In the genomic region with DNA sequence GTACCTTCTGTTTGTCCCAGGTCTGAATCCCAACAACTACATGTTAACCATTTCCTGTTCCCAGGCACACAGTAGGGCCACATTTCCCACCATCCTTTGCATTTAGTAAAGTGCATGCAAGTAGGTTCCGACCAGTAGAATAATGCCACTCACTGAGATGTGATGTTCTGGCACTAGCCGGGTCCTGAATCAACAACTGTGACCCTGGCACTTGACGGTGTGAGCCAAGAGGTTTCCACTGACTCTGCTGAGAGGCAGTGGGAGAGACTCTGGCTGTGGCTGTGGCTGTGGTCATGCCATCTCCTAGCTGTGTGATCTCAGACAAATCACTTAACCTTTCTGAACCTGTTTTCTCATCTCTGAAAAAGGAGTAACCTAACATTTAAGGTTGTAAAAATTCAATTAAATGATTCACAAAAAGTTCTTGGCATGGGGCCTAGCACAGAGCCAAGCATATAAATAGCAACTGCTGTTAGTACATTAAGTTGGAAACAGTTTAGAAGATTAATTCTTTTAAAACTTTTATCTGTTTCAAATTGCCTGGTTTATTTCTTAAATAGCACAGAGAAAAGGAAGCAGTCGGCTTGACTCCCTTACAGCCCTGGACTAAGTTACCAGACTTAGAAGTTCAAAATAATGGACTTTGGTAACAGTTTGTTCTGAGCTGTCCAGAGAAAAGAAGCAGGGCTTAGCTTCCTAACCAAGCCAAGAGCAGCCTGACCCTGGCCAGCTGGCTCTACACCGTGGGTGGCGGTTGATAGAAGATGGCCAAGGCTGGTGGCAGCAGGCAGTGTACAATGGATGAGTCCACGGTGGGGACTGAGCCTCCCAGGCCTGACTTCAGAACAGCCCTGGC, we compare ENCODE assay signal across 9 mouse cellular contexts. TPM values are rescaled to one million over a fixed set of nuclear protein-coding genes. Genes with fewer than 3 reads are reported as not detected.
DNase-seq lines count a peak whose midpoint lies in the region; ATAC-seq and TF ChIP-seq lines count a peak whose summit lies in the region.
"Had no signal": no experiment of that assay in that cellular context is flagged by ENCODE, and none has a peak within 500 bp of the region (broad histone marks: within the 10 kb centered on the region; RNA-seq: fewer than 3 reads in every experiment).

No protein-coding gene starts in this region.

- 42% methylated on average over 7 of the region's 7 CpGs for WGBS in heart, adult 2 months
- WGBS in heart, embryonic 12.5 days, result 73% methylated on average over 7 of the region's 7 CpGs
- WGBS in midbrain, postnatal 0 days, result 75% methylated on average over 7 of the region's 7 CpGs
- WGBS in midbrain, embryonic 13.5 days, result 87% methylated on average over 7 of the region's 7 CpGs
- WGBS in embryonic facial prominence, embryonic 10.5 days, result 87% methylated on average over 7 of the region's 7 CpGs
- WGBS in stomach, postnatal 0 days, result 50% methylated on average over 7 of the region's 7 CpGs

- no peak overlapping the region for H3K9ac ChIP-seq in heart, adult 2 months (ENCODE audit: low read depth, low read length)
- no peak overlapping the region for H3K9ac ChIP-seq in heart, embryonic 12.5 days
- no peak overlapping the region for H3K9ac ChIP-seq in midbrain, postnatal 0 days (replicated peaks; ENCODE audit: low read length, poor library complexity, severe bottlenecking)
- no peak overlapping the region for H3K9ac ChIP-seq in midbrain, embryonic 13.5 days (replicated peaks)
- no peak overlapping the region for H3K9ac ChIP-seq in stomach, postnatal 0 days (ENCODE audit: low read length)
- H3K9ac ChIP-seq: neural tube, embryonic 15.5 days had no signal

- peak in 1 of 2 experiments; percentile 68 for DNase-seq in heart, adult 2 months
- DNase-seq in midbrain, postnatal 0 days (ENCODE audit: low spot score), result peak; percentile 70
- no peak for DNase-seq in embryonic facial prominence, embryonic 10.5 days (ENCODE audit: low spot score)
- DNase-seq in stomach, postnatal 0 days (ENCODE audit: low spot score), result no peak
- DNase-seq in urinary bladder, adult 18-20 months (ENCODE audit: low spot score in 2 of 2), result no peak
- DNase-seq in thymus, postnatal 4 days, result no peak

- intact Hi-C loops in heart, adult 2 months (cut with DNase I), result no loop called here

- TF ChIP-seq POLR2A in heart, adult 2 months (IDR thresholded peaks at IDR 0.05; ENCODE audit: insufficient read depth, low read depth, low read length), result no peak

- peaks cover 24% of the 10 kb centered on the region for H3K4me1 ChIP-seq in heart, adult 2 months (ENCODE audit: control insufficient read depth, insufficient read depth, low read length)
- peaks cover 27% of the 10 kb centered on the region for H3K4me1 ChIP-seq in heart, embryonic 12.5 days (replicated peaks)
- no peaks in the 10 kb centered on the region for H3K4me1 ChIP-seq in midbrain, postnatal 0 days (ENCODE audit: insufficient read depth, low read length)
- 0 out of 2 replicates have a peak, but pooled peaks cover 3% of the 10 kb centered on the region for H3K4me1 ChIP-seq in midbrain, embryonic 13.5 days (replicated peaks)
- peaks cover 33% of the 10 kb centered on the region for H3K4me1 ChIP-seq in embryonic facial prominence, embryonic 10.5 days
- peaks cover 4% of the 10 kb centered on the region; the same call in 1 of the 2 replicates for H3K4me1 ChIP-seq in stomach, postnatal 0 days (replicated peaks; ENCODE audit: control insufficient read depth, insufficient read depth)

- ATAC-seq in heart, embryonic 12.5 days (ENCODE audit: insufficient number of reproducible peaks, low FRiP score), result no peak
- no peak for ATAC-seq in midbrain, postnatal 0 days (ENCODE audit: low FRiP score)
- no peak for ATAC-seq in midbrain, embryonic 13.5 days
- peak; percentile 22; the same call in 1 of the 2 replicates for ATAC-seq in stomach, postnatal 0 days (ENCODE audit: low FRiP score, low TSS enrichment)

- peak; percentile 45; the same call in 1 of the 2 replicates for TF ChIP-seq EP300 in heart, adult 2 months (IDR thresholded peaks at IDR 0.05; ENCODE audit: insufficient read depth, low read depth, low read length)
- TF ChIP-seq EP300 in stomach, postnatal 0 days (optimal IDR thresholded peaks at IDR 0.05), result no peak

- H3K27ac ChIP-seq in heart, adult 2 months, result peak overlapping the region; percentile 51
- no peak overlapping the region for H3K27ac ChIP-seq in heart, embryonic 12.5 days (ENCODE audit: poor library complexity, severe bottlenecking)
- H3K27ac ChIP-seq in midbrain, postnatal 0 days (ENCODE audit: low read depth, low read length), result no peak overlapping the region
- H3K27ac ChIP-seq in midbrain, embryonic 13.5 days, result no peak overlapping the region
- peak overlapping the region; percentile 73; the same call in 1 of the 2 replicates for H3K27ac ChIP-seq in embryonic facial prominence, embryonic 10.5 days (replicated peaks)
- peak overlapping the region; percentile 50; the same call in 1 of the 2 replicates for H3K27ac ChIP-seq in stomach, postnatal 0 days (replicated peaks)
- H3K27ac ChIP-seq: neural tube, embryonic 15.5 days had no signal

- H3K36me3 ChIP-seq in heart, adult 2 months (ENCODE audit: control insufficient read depth, insufficient read depth, low read length), result no peaks in the 10 kb centered on the region
- H3K36me3 ChIP-seq in heart, embryonic 12.5 days, result no peaks in the 10 kb centered on the region
- no peaks in the 10 kb centered on the region for H3K36me3 ChIP-seq in midbrain, postnatal 0 days (ENCODE audit: insufficient read depth, low read length)
- H3K36me3 ChIP-seq in midbrain, embryonic 13.5 days, result no peaks in the 10 kb centered on the region
- no peaks in the 10 kb centered on the region for H3K36me3 ChIP-seq in embryonic facial prominence, embryonic 10.5 days (replicated peaks)
- H3K36me3 ChIP-seq in stomach, postnatal 0 days (ENCODE audit: control insufficient read depth, insufficient read depth, low read length), result no peaks in the 10 kb centered on the region
- H3K36me3 ChIP-seq: neural tube, embryonic 15.5 days had no signal

- no peak overlapping the region for H3K4me3 ChIP-seq in heart, adult 2 months
- no peak overlapping the region for H3K4me3 ChIP-seq in heart, embryonic 12.5 days
- no peak overlapping the region for H3K4me3 ChIP-seq in midbrain, postnatal 0 days (ENCODE audit: low read depth, low read length)
- no peak overlapping the region for H3K4me3 ChIP-seq in midbrain, embryonic 13.5 days (replicated peaks)
- no peak overlapping the region for H3K4me3 ChIP-seq in embryonic facial prominence, embryonic 10.5 days
- H3K4me3 ChIP-seq in stomach, postnatal 0 days (ENCODE audit: low read depth, low read length), result no peak overlapping the region
- H3K4me3 ChIP-seq: neural tube, embryonic 15.5 days had no signal

- no peak overlapping the region for H3K4me2 ChIP-seq in heart, embryonic 12.5 days
- no peak overlapping the region for H3K4me2 ChIP-seq in midbrain, postnatal 0 days (ENCODE audit: low read depth, low read length, poor library complexity, severe bottlenecking)
- H3K4me2 ChIP-seq in midbrain, embryonic 13.5 days (replicated peaks), result no peak overlapping the region
- H3K4me2 ChIP-seq in stomach, postnatal 0 days (replicated peaks; ENCODE audit: low read depth), result no peak overlapping the region
- H3K4me2 ChIP-seq: neural tube, embryonic 15.5 days had no signal

- no peak for TF ChIP-seq CTCF in heart, adult 2 months (IDR thresholded peaks at IDR 0.05)
- no peak for TF ChIP-seq CTCF in midbrain, postnatal 0 days (IDR thresholded peaks at IDR 0.05)
- no peak for TF ChIP-seq CTCF in stomach, postnatal 0 days (IDR thresholded peaks at IDR 0.05; ENCODE audit: low read depth)

- no peaks in the 10 kb centered on the region for H3K27me3 ChIP-seq in heart, adult 2 months (ENCODE audit: control insufficient read depth, insufficient read depth, low read length)
- H3K27me3 ChIP-seq in heart, embryonic 12.5 days (replicated peaks), result no peaks in the 10 kb centered on the region
- no peaks in the 10 kb centered on the region for H3K27me3 ChIP-seq in midbrain, postnatal 0 days (ENCODE audit: insufficient read depth, low read length)
- H3K27me3 ChIP-seq in midbrain, embryonic 13.5 days, result no peaks in the 10 kb centered on the region
- H3K27me3 ChIP-seq in embryonic facial prominence, embryonic 10.5 days (replicated peaks; ENCODE audit: low read depth, poor library complexity, severe bottlenecking), result peaks cover 12% of the 10 kb centered on the region; the same call in 1 of the 2 replicates
- H3K27me3 ChIP-seq in stomach, postnatal 0 days (ENCODE audit: control insufficient read depth, insufficient read depth, low read length), result no peaks in the 10 kb centered on the region
- H3K27me3 ChIP-seq: neural tube, embryonic 15.5 days had no signal

- H3K9me3 ChIP-seq in heart, embryonic 12.5 days (replicated peaks), result no peaks in the 10 kb centered on the region
- H3K9me3 ChIP-seq in midbrain, postnatal 0 days (ENCODE audit: low read length), result no peaks in the 10 kb centered on the region
- no peaks in the 10 kb centered on the region for H3K9me3 ChIP-seq in midbrain, embryonic 13.5 days
- no peaks in the 10 kb centered on the region for H3K9me3 ChIP-seq in embryonic facial prominence, embryonic 10.5 days
- H3K9me3 ChIP-seq in stomach, postnatal 0 days (ENCODE audit: control insufficient read depth, low read length), result no peaks in the 10 kb centered on the region
- H3K9me3 ChIP-seq: neural tube, embryonic 15.5 days had no signal

- no peaks in the 10 kb centered on the region for H3K79me2 ChIP-seq in heart, adult 2 months (replicated peaks; ENCODE audit: control insufficient read depth, insufficient read depth, low read length)

RNA-seq across cellular contexts. Expression of gene Rhob, which starts 46.8 kb away (rescaled TPM):
- total RNA-seq in heart, adult 2 months (2021), result 100 to 1,000 TPM; 163 to 193 TPM
- polyA plus RNA-seq in heart, adult 2 months (2012; rRNA removed), result 184 and 194 TPM in 2 replicates
- 52.9 and 55.1 TPM in 2 replicates for polyA plus RNA-seq in heart, embryonic 12.5 days (2016; fragmentation: Nextera tagmentation; extraction: Ambion mirVana)
- 323 and 329 TPM in 2 replicates for total RNA-seq in midbrain, postnatal 0 days (2014; rRNA removed)
- polyA plus RNA-seq in midbrain, postnatal 0 days (2015; fragmentation: Nextera tagmentation; extraction: Ambion mirVana), result 74.1 and 75.1 TPM in 2 replicates
- 55.1 and 67.8 TPM in 2 replicates for polyA plus RNA-seq in midbrain, embryonic 13.5 days (2015; fragmentation: Nextera tagmentation; extraction: Ambion mirVana)
- polyA plus RNA-seq in embryonic facial prominence, embryonic 10.5 days (2016; fragmentation: Nextera tagmentation; extraction: Ambion mirVana), result 24.8 and 26.4 TPM in 2 replicates
- polyA plus RNA-seq in stomach, postnatal 0 days (2015; fragmentation: Nextera tagmentation; extraction: Ambion mirVana), result 32.9 and 39.5 TPM in 2 replicates

Comparison
In these comparisons a context has a peak if more than half of its experiments do, and no peak if none do; other contexts are left out.
1. H3K27ac ChIP-seq: peak in heart, adult 2 months (single experiment), embryonic facial prominence, embryonic 10.5 days (single experiment) and stomach, postnatal 0 days (single experiment); none in heart, embryonic 12.5 days (single experiment), midbrain, postnatal 0 days (single experiment) and midbrain, embryonic 13.5 days (single experiment).